Mouse (Mus musculus) neural tube, embryonic 14.5 days (tissue): ENCODE data around the gene Csrnp3. TPM values are rescaled to one million over a fixed set of nuclear protein-coding genes. Genes with fewer than 3 reads are reported as not detected.
"Not testable (repeated sequence)": the region's sequence is repeated elsewhere in the genome, so short reads cannot be mapped to it uniquely, and the experiment has no call there.

ENCODE experiments used
- ATAC-seq: fragments of 200-750 bp; cut with Nextera tagmentation; 2 replicates; pipeline ENCODE4 v1.8.0; 2017; ENCODE audit warnings: low read depth, mild to moderate bottlenecking, moderate TSS enrichment, moderate library complexity
- H3K27ac ChIP-seq: fragments of 300-500 bp; sonication (generic); 2 replicates; pipeline ENCODE4 v1.5.1; 2014; ENCODE audit warnings: low read depth, mild to moderate bottlenecking, control low read depth, low read length, moderate library complexity, mixed read lengths
- H3K27me3 ChIP-seq: fragments of 300-500 bp; sonication (generic); 2 replicates; pipeline ENCODE4 v1.6.1; 2014; ENCODE audit warnings: low read length; ENCODE audit not compliant: control insufficient read depth, insufficient read depth
- H3K36me3 ChIP-seq: fragments of 300-500 bp; sonication (generic); 2 replicates; pipeline ENCODE4 v1.6.1; 2014; ENCODE audit warnings: low read length, mixed read lengths; ENCODE audit not compliant: control insufficient read depth, insufficient read depth
- H3K4me1 ChIP-seq: fragments of 300-500 bp; sonication (generic); 2 replicates; pipeline ENCODE4 v1.6.1; 2014; ENCODE audit warnings: low read length; ENCODE audit not compliant: control insufficient read depth, insufficient read depth
- H3K4me2 ChIP-seq: fragments of 300-500 bp; sonication (generic); 2 replicates; pipeline ENCODE4 v1.6.1; 2014; ENCODE audit warnings: mild to moderate bottlenecking, low read depth, low read length, control low read depth
- H3K4me3 ChIP-seq: fragments of 300-500 bp; sonication (generic); 2 replicates; pipeline ENCODE4 v1.5.1; 2014; ENCODE audit warnings: low read depth, low read length, control low read depth, mixed read lengths
- H3K9ac ChIP-seq: fragments of 300-500 bp; sonication (generic); replicated peaks from 2 replicates; pipeline ENCODE4 v1.6.1; 2014; ENCODE audit warnings: low read depth, mild to moderate bottlenecking, control low read depth, low read length, mixed read lengths
- H3K9me3 ChIP-seq: fragments of 300-500 bp; sonication (generic); 2 replicates; pipeline ENCODE4 v1.6.1; 2016; ENCODE audit warnings: low read length; ENCODE audit not compliant: control insufficient read depth
- WGBS: fragments of 180-500 bp; shearing (Covaris S2); extraction: QIAGEN DNeasy Blood & Tissue Kit; methylation state at CpG from one replicate; pipeline ENCODE4 v1.1.7; 2014; 5-methylcytosine and 5-hydroxymethylcytosine counted together
- polyA plus RNA-seq: library from polyadenylated mRNA; unstranded; fragments of >200 nt; fragmentation: Nextera tagmentation; extraction: Ambion mirVana; gene quantifications from 2 replicates; pipeline ENCODE4 v1.2.1, GENCODE M21; 2014

The Csrnp3 gene
- polyA plus RNA-seq, 1 experiment from 2014 or later: 96.7 TPM

GRCm38 (mm10) chr2:65832738-65833395 is 12.7 kb upstream of the Csrnp3 start:
- peak; percentile 86 for ATAC-seq
- Histone ChIP-seq H3K9me3 (no peaks in the 10 kb centered on the region), H3K27ac (no peak overlapping the region; the same call in 1 of the 2 replicates), H3K4me3 (no peak overlapping the region), H3K4me1 (no peaks in the 10 kb centered on the region; the same call in 1 of the 2 replicates), H3K36me3 (no peaks in the 10 kb centered on the region), H3K27me3 (no peaks in the 10 kb centered on the region), H3K9ac (no peak overlapping the region), H3K4me2 (no peak overlapping the region)
- WGBS: 34% methylated on average over 11 of the region's 11 CpGs

- Histone ChIP-seq H3K36me3 (no peaks in the 10 kb centered on the region), H3K4me1 (no peaks in the 10 kb centered on the region; the same call in 1 of the 2 replicates), H3K9me3 (no peaks in the 10 kb centered on the region), H3K9ac (no peak overlapping the region), H3K27me3 (no peaks in the 10 kb centered on the region), H3K4me2 (no peak overlapping the region), H3K4me3 (no peak overlapping the region), H3K27ac (no peak overlapping the region; the same call in 1 of the 2 replicates)
- ATAC-seq: 0 out of 2 replicates have a peak, but pooled peaks have one; percentile 25
- WGBS: 57% methylated on average over 7 of the region's 7 CpGs
Observed at GRCm38 (mm10) chr2:65833421-65833820, 12.1 kb upstream of the Csrnp3 start.

GRCm38 (mm10) chr2:65841606-65842005 is 4.0 kb upstream of the Csrnp3 start:
- no peak overlapping the region for H3K4me3 ChIP-seq
- H3K9me3 ChIP-seq: no peaks in the 10 kb centered on the region
- no peak overlapping the region for H3K4me2 ChIP-seq
- no peaks in the 10 kb centered on the region for H3K27me3 ChIP-seq
- H3K9ac ChIP-seq: no peak overlapping the region
- H3K4me1 ChIP-seq: 0 out of 2 replicates have a peak, but pooled peaks cover 3% of the 10 kb centered on the region
- H3K27ac ChIP-seq: no peak overlapping the region
- no peak for ATAC-seq
- WGBS: 62% methylated on average over 3 of the region's 3 CpGs
- no peaks in the 10 kb centered on the region for H3K36me3 ChIP-seq

GRCm38 (mm10) chr2:65842356-65842755 is 3.2 kb upstream of the Csrnp3 start:
- Histone ChIP-seq H3K27ac (no peak overlapping the region), H3K4me2 (no peak overlapping the region), H3K27me3 (no peaks in the 10 kb centered on the region), H3K4me3 (no peak overlapping the region), H3K36me3 (no peaks in the 10 kb centered on the region), H3K9ac (no peak overlapping the region), H3K4me1 (0 out of 2 replicates have a peak, but pooled peaks cover 3% of the 10 kb centered on the region), H3K9me3 (no peaks in the 10 kb centered on the region)
- WGBS: 26% methylated on average over 3 of the region's 3 CpGs
- no peak for ATAC-seq

GRCm38 (mm10) chr2:65846000-65846755 is 611 bp downstream of the Csrnp3 start:
- H3K9me3 ChIP-seq: no peaks in the 10 kb centered on the region

GRCm38 (mm10) chr2:65847463-65848110 is 2.0 kb downstream of the Csrnp3 start:
- Histone ChIP-seq H3K9ac (peak overlapping the region; percentile 21; the same call in 1 of the 2 replicates), H3K36me3 (no peaks in the 10 kb centered on the region), H3K9me3 (no peaks in the 10 kb centered on the region), H3K4me2 (peak overlapping the region; percentile 64), H3K4me1 (0 out of 2 replicates have a peak, but pooled peaks cover 9% of the 10 kb centered on the region), H3K27me3 (no peaks in the 10 kb centered on the region), H3K27ac (peak overlapping the region; percentile 13; the same call in 1 of the 2 replicates), H3K4me3 (peak overlapping the region; percentile 64)
- 20% methylated on average over 7 of the region's 7 CpGs for WGBS
- peak; percentile 39; the same call in 1 of the 2 replicates for ATAC-seq

More at GRCm38 (mm10) chr2:65846000-65846755, 611 bp downstream of the Csrnp3 start:
- peak overlapping the region; percentile 59 for H3K9ac ChIP-seq
- 1% methylated on average over 22 of the region's 22 CpGs for WGBS
- H3K36me3 ChIP-seq: no peaks in the 10 kb centered on the region
- ATAC-seq: no peak
- 0 out of 2 replicates have a peak, but pooled peaks cover 7% of the 10 kb centered on the region for H3K4me1 ChIP-seq
- H3K27me3 ChIP-seq: no peaks in the 10 kb centered on the region
- H3K27ac ChIP-seq: peak overlapping the region; percentile 76
- H3K4me2 ChIP-seq: peak overlapping the region; percentile 64
- H3K4me3 ChIP-seq: peak overlapping the region; percentile 64

GRCm38 (mm10) chr2:65848706-65849105 is 3.1 kb downstream of the Csrnp3 start:
- ATAC-seq: peak; percentile 42; the same call in 1 of the 2 replicates
- Histone ChIP-seq H3K9ac (peak overlapping the region; percentile 32; the same call in 1 of the 2 replicates), H3K27ac (no peak overlapping the region), H3K27me3 (no peaks in the 10 kb centered on the region), H3K4me3 (peak overlapping the region; percentile 64), H3K4me2 (peak overlapping the region; percentile 64), H3K36me3 (no peaks in the 10 kb centered on the region), H3K9me3 (no peaks in the 10 kb centered on the region), H3K4me1 (0 out of 2 replicates have a peak, but pooled peaks cover 9% of the 10 kb centered on the region)
- 36% methylated on average over 8 of the region's 8 CpGs for WGBS

- H3K9ac ChIP-seq, H3K4me1 ChIP-seq, ATAC-seq, H3K9me3 ChIP-seq, H3K27me3 ChIP-seq, H3K4me2 ChIP-seq, H3K4me3 ChIP-seq, H3K36me3 ChIP-seq, H3K27ac ChIP-seq: not testable (repeated sequence)
- 96% methylated on average over 3 of the region's 3 CpGs for WGBS
Observed at GRCm38 (mm10) chr2:65850282-65850681, 4.7 kb downstream of the Csrnp3 start.
